Mouse (Mus musculus): ENCODE results near the gene Fndc4. TPM values are rescaled to one million over a fixed set of nuclear protein-coding genes. Genes with fewer than 3 reads are reported as not detected.
A peak's percentile ranks its signal among the peaks of the same experiment; 100 is the strongest.

Fndc4 gene
- polyA plus RNA-seq, 1 experiment from 2014 or later, result 22.8 TPM

GRCm38 (mm10) chr5:31289626-31290230, 6.2 kb downstream of the Fndc4 start:
- WGBS, result 62% methylated on average over 3 of the region's 3 CpGs
- ATAC-seq (ENCODE audit: insufficient number of reproducible peaks, insufficient read depth, low FRiP score, low read depth), result no peak
- Histone ChIP-seq H3K4me1 (ENCODE audit: control insufficient read depth in 2 of 2, insufficient read depth in 2 of 2, low read length in 2 of 2) (peaks cover 3 to 14% of the 10 kb centered on the region in 2 experiments; a peak in 2 of 4 replicates), H3K4me2 (ENCODE audit: low read length) (peak overlapping the region; percentile 71), H3K9me3 (ENCODE audit: control insufficient read depth, low read length) (no peaks in the 10 kb centered on the region), H3K27ac (replicated peaks in 1 of 2; ENCODE audit: control insufficient read depth in 1 of 2, insufficient read depth in 1 of 2, low read depth in 2 of 2, low read length in 2 of 2) (no peak overlapping the region), H3K9ac (ENCODE audit: low read length) (no peak overlapping the region), H3K27me3 (ENCODE audit: control insufficient read depth, insufficient read depth, low read length) (no peaks in the 10 kb centered on the region), H3K4me3 (ENCODE audit: control insufficient read depth in 1 of 2, insufficient read depth in 1 of 2, low read depth in 1 of 2, low read length in 2 of 2) (no peak overlapping the region), H3K36me3 (ENCODE audit: control insufficient read depth, insufficient read depth, low read length) (peaks cover 37% of the 10 kb centered on the region)

DNA sequence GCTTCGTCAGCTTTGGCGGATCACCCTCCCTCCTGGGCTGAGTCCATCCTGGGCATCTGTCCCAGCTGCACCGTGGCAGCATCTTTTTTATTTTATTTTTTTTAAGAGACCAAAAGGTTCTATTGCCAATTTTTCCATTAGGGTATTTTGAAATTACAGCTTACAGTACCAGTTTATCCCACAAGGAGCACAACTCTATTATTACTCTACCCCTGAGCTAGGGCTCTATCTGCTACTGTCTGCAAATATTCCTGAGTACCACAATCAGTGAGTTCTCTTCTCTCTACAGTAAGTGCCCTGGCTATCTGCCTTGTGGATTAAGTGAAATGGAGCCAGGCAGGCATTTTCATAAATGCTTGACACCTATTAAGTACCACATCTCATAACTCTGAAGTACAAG, 7.2 kb downstream of the Fndc4 start:
- Histone ChIP-seq H3K4me3 (ENCODE audit: control insufficient read depth in 1 of 2, insufficient read depth in 1 of 2, low read depth in 1 of 2, low read length in 2 of 2) (no peak overlapping the region), H3K4me2 (ENCODE audit: low read length) (no peak overlapping the region), H3K9ac (ENCODE audit: low read length) (no peak overlapping the region), H3K9me3 (ENCODE audit: control insufficient read depth, low read length) (no peaks in the 10 kb centered on the region), H3K27me3 (ENCODE audit: control insufficient read depth, insufficient read depth, low read length) (no peaks in the 10 kb centered on the region), H3K27ac (replicated peaks in 1 of 2; ENCODE audit: control insufficient read depth in 1 of 2, insufficient read depth in 1 of 2, low read depth in 2 of 2, low read length in 2 of 2) (no peak overlapping the region), H3K36me3 (ENCODE audit: control insufficient read depth, insufficient read depth, low read length) (peaks cover 47% of the 10 kb centered on the region), H3K4me1 (ENCODE audit: control insufficient read depth in 2 of 2, insufficient read depth in 2 of 2, low read length in 2 of 2) (peaks cover 3 to 13% of the 10 kb centered on the region in 2 experiments; a peak in 2 of 4 replicates)
- ATAC-seq (ENCODE audit: insufficient number of reproducible peaks, insufficient read depth, low FRiP score, low read depth), result no peak
- WGBS, result 71% methylated on average over 3 of the region's 3 CpGs

DNA sequence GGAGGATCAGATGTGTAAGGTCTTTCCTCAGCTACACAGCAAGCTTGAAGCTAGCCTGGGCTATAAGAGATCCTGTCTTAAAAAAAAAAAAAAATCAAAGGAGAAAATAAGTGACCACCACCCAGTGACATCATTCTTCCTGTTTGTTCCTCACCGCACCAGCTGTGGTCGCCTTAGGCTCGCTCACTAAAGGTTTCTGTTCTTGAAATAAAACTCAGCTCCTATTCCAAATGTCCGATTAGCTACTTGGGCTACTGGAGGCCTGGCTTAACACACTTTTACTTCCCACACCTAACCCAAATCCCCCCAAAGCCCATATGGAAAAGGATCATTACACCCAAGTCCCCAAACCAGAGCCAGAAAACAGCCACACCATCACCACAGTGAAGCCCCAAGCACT, 7.7 kb downstream of the Fndc4 start:
- Histone ChIP-seq H3K27me3 (ENCODE audit: control insufficient read depth, insufficient read depth, low read length) (no peaks in the 10 kb centered on the region), H3K9ac (ENCODE audit: low read length) (no peak overlapping the region), H3K27ac (replicated peaks in 1 of 2; ENCODE audit: control insufficient read depth in 1 of 2, insufficient read depth in 1 of 2, low read depth in 2 of 2, low read length in 2 of 2) (no peak overlapping the region), H3K9me3 (ENCODE audit: control insufficient read depth, low read length) (no peaks in the 10 kb centered on the region), H3K4me1 (ENCODE audit: control insufficient read depth in 2 of 2, insufficient read depth in 2 of 2, low read length in 2 of 2) (peaks cover 3 to 13% of the 10 kb centered on the region in 2 experiments; a peak in 2 of 4 replicates), H3K4me3 (ENCODE audit: control insufficient read depth in 1 of 2, insufficient read depth in 1 of 2, low read depth in 1 of 2, low read length in 2 of 2) (no peak overlapping the region), H3K4me2 (ENCODE audit: low read length) (no peak overlapping the region), H3K36me3 (ENCODE audit: control insufficient read depth, insufficient read depth, low read length) (peaks cover 49% of the 10 kb centered on the region)
- WGBS, result 73% methylated on average over 4 of the region's 4 CpGs
- ATAC-seq (ENCODE audit: insufficient number of reproducible peaks, insufficient read depth, low FRiP score, low read depth), result no peak

- H3K4me1 ChIP-seq (ENCODE audit: control insufficient read depth in 2 of 2, insufficient read depth in 2 of 2, low read length in 2 of 2), result no peaks in the 10 kb centered on the region
- no peak overlapping the region for H3K4me2 ChIP-seq (ENCODE audit: low read length)
- peaks cover 98% of the 10 kb centered on the region for H3K36me3 ChIP-seq (ENCODE audit: control insufficient read depth, insufficient read depth, low read length)
- no peak overlapping the region for H3K9ac ChIP-seq (ENCODE audit: low read length)
- ATAC-seq (ENCODE audit: insufficient number of reproducible peaks, insufficient read depth, low FRiP score, low read depth), result no peak
- H3K9me3 ChIP-seq (ENCODE audit: control insufficient read depth, low read length), result no peaks in the 10 kb centered on the region
- no peak overlapping the region for H3K27ac ChIP-seq (replicated peaks in 1 of 2; ENCODE audit: control insufficient read depth in 1 of 2, insufficient read depth in 1 of 2, low read depth in 2 of 2, low read length in 2 of 2)
- 78% methylated on average over 20 of the region's 20 CpGs for WGBS
- H3K4me3 ChIP-seq (ENCODE audit: control insufficient read depth in 1 of 2, insufficient read depth in 1 of 2, low read depth in 1 of 2, low read length in 2 of 2), result no peak overlapping the region
- no peaks in the 10 kb centered on the region for H3K27me3 ChIP-seq (ENCODE audit: control insufficient read depth, insufficient read depth, low read length)
Measured at GRCm38 (mm10) chr5:31279245-31279988, 16.5 kb downstream of the Fndc4 start.

DNA sequence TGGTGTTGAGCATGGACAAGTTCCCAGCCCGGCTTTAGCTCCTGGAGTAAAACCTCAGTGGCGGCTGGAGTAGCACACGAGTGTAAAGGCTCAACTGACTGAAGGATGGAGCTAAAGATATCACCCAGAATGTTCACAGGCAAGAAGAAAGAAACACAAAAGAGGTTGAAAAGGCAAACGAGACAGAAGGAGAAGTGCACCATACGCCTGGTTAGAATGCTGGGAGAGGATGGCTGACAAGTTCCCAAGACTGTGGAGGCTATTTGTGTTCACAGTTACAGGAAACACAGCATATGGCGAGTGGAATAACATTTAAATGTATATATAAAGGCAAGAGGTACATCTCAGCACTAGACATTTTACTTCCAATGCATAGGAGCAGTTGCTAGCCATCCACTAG, 22.9 kb downstream of the Fndc4 start:
- no peak for ATAC-seq (ENCODE audit: insufficient number of reproducible peaks, insufficient read depth, low FRiP score, low read depth)
- Histone ChIP-seq H3K9me3 (ENCODE audit: control insufficient read depth, low read length) (no peaks in the 10 kb centered on the region), H3K36me3 (ENCODE audit: control insufficient read depth, insufficient read depth, low read length) (peaks cover 70% of the 10 kb centered on the region), H3K9ac (ENCODE audit: low read length) (no peak overlapping the region), H3K4me3 (ENCODE audit: control insufficient read depth in 1 of 2, insufficient read depth in 1 of 2, low read depth in 1 of 2, low read length in 2 of 2) (no peak overlapping the region), H3K4me1 (ENCODE audit: control insufficient read depth in 2 of 2, insufficient read depth in 2 of 2, low read length in 2 of 2) (no peaks in the 10 kb centered on the region), H3K4me2 (ENCODE audit: low read length) (no peak overlapping the region), H3K27ac (replicated peaks in 1 of 2; ENCODE audit: control insufficient read depth in 1 of 2, insufficient read depth in 1 of 2, low read depth in 2 of 2, low read length in 2 of 2) (no peak overlapping the region), H3K27me3 (ENCODE audit: control insufficient read depth, insufficient read depth, low read length) (no peaks in the 10 kb centered on the region)
- 78% methylated on average over 6 of the region's 6 CpGs for WGBS

DNA sequence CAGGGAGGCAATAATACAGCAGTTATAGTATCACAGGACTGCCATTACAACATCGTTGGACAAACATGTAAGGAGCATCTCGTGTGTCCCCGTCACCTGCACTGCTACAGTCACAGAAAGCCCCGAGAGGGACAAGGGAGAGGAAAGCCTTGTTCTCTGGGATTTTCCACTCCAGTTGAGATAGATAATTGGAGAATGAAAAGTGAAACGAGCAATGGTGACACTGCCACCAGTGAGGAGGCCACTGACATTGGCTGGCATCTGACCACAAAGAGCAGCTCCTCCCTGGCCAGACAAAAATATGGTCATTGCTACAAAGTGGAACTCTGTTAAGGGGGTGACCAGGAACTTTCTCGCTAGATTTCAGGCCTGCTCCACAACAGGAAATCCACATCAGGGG, 28.2 kb downstream of the Fndc4 start:
- Histone ChIP-seq H3K27ac (replicated peaks in 1 of 2; ENCODE audit: control insufficient read depth in 1 of 2, insufficient read depth in 1 of 2, low read depth in 2 of 2, low read length in 2 of 2) (no peak overlapping the region), H3K9ac (ENCODE audit: low read length) (no peak overlapping the region), H3K36me3 (ENCODE audit: control insufficient read depth, insufficient read depth, low read length) (peaks cover 82% of the 10 kb centered on the region), H3K4me3 (ENCODE audit: control insufficient read depth in 1 of 2, insufficient read depth in 1 of 2, low read depth in 1 of 2, low read length in 2 of 2) (no peak overlapping the region), H3K4me1 (ENCODE audit: control insufficient read depth in 2 of 2, insufficient read depth in 2 of 2, low read length in 2 of 2) (no peaks in the 10 kb centered on the region), H3K27me3 (ENCODE audit: control insufficient read depth, insufficient read depth, low read length) (no peaks in the 10 kb centered on the region), H3K9me3 (ENCODE audit: control insufficient read depth, low read length) (no peaks in the 10 kb centered on the region), H3K4me2 (ENCODE audit: low read length) (no peak overlapping the region)
- ATAC-seq (ENCODE audit: insufficient number of reproducible peaks, insufficient read depth, low FRiP score, low read depth), result no peak
- WGBS, result 73% methylated on average over 6 of the region's 6 CpGs

GRCm38 (mm10) chr5:31266101-31266500, 29.8 kb downstream of the Fndc4 start:
- Histone ChIP-seq H3K4me3 (ENCODE audit: control insufficient read depth in 1 of 2, insufficient read depth in 1 of 2, low read depth in 1 of 2, low read length in 2 of 2) (no peak overlapping the region), H3K27ac (replicated peaks in 1 of 2; ENCODE audit: control insufficient read depth in 1 of 2, insufficient read depth in 1 of 2, low read depth in 2 of 2, low read length in 2 of 2) (no peak overlapping the region), H3K27me3 (ENCODE audit: control insufficient read depth, insufficient read depth, low read length) (no peaks in the 10 kb centered on the region), H3K4me2 (ENCODE audit: low read length) (no peak overlapping the region), H3K4me1 (ENCODE audit: control insufficient read depth in 2 of 2, insufficient read depth in 2 of 2, low read length in 2 of 2) (no peaks in the 10 kb centered on the region), H3K9me3 (ENCODE audit: control insufficient read depth, low read length) (no peaks in the 10 kb centered on the region), H3K9ac (ENCODE audit: low read length) (no peak overlapping the region), H3K36me3 (ENCODE audit: control insufficient read depth, insufficient read depth, low read length) (peaks cover 92% of the 10 kb centered on the region)
- 72% methylated on average over 7 of the region's 7 CpGs for WGBS
- ATAC-seq (ENCODE audit: insufficient number of reproducible peaks, insufficient read depth, low FRiP score, low read depth), result no peak

All from heart, embryonic 14.5 days (tissue).